Mouse (Mus musculus) embryonic facial prominence, embryonic 11.5 days (tissue): Measurements from ENCODE around the gene Aatk. TPM values are rescaled to one million over a fixed set of nuclear protein-coding genes. Genes with fewer than 3 reads are reported as not detected.

ENCODE experiments used
- ATAC-seq: fragments of 200-750 bp; cut with Nextera tagmentation; replicated peaks from 2 replicates; pipeline ENCODE4 v1.8.0; 2017; ENCODE audit warnings: low read depth; ENCODE audit not compliant: insufficient number of reproducible peaks, low FRiP score, low TSS enrichment
- DNase-seq: peaks from one replicate; pipeline ENCODE4 v3.0.0-alpha.2; 2015; ENCODE audit warnings: low spot score
- H3K27ac ChIP-seq: fragments of 300-500 bp; sonication (generic); replicated peaks from 2 replicates; pipeline ENCODE4 v1.5.1; 2014; ENCODE audit warnings: mild to moderate bottlenecking, low read depth, low read length, control low read depth
- H3K27me3 ChIP-seq: fragments of 300-500 bp; sonication (generic); 2 replicates; pipeline ENCODE4 v1.6.1; 2014; ENCODE audit warnings: mild to moderate bottlenecking, low read length, moderate library complexity, mixed read lengths; ENCODE audit not compliant: control insufficient read depth, insufficient read depth
- H3K36me3 ChIP-seq: fragments of 300-500 bp; sonication (generic); replicated peaks from 2 replicates; pipeline ENCODE4 v1.6.1; 2014; ENCODE audit warnings: low read depth, mild to moderate bottlenecking, low read length, moderate library complexity, mixed read lengths; ENCODE audit not compliant: control insufficient read depth, insufficient read depth
- H3K4me1 ChIP-seq: fragments of 300-500 bp; sonication (generic); 2 replicates; pipeline ENCODE4 v1.6.1; 2014; ENCODE audit warnings: low read length, mixed read lengths; ENCODE audit not compliant: control insufficient read depth, insufficient read depth
- H3K4me2 ChIP-seq: fragments of 300-500 bp; sonication (generic); 2 replicates; pipeline ENCODE4 v1.6.1; 2014; ENCODE audit warnings: low read depth, mild to moderate bottlenecking, control low read depth, low read length, moderate library complexity
- H3K4me3 ChIP-seq: fragments of 300-500 bp; sonication (generic); 2 replicates; pipeline ENCODE4 v1.5.1; 2014; ENCODE audit warnings: low read depth, low read length, control low read depth
- H3K9ac ChIP-seq: fragments of 300-500 bp; sonication (generic); replicated peaks from 2 replicates; pipeline ENCODE4 v1.6.1; 2014; ENCODE audit warnings: mild to moderate bottlenecking, control low read depth, low read length
- H3K9me3 ChIP-seq: fragments of 300-500 bp; sonication (generic); replicated peaks from 2 replicates; pipeline ENCODE4 v1.6.1; 2016; ENCODE audit warnings: mild to moderate bottlenecking, low read length, inconsistent platforms, mixed read lengths; ENCODE audit not compliant: control insufficient read depth
- WGBS: fragments of 180-500 bp; shearing (Covaris S2); extraction: QIAGEN DNeasy Blood & Tissue Kit; methylation state at CpG from one replicate; pipeline ENCODE4 v1.1.7; 2014; 5-methylcytosine and 5-hydroxymethylcytosine counted together
- polyA plus RNA-seq: library from polyadenylated mRNA; unstranded; fragments of >200 nt; fragmentation: Nextera tagmentation; extraction: Ambion mirVana; gene quantifications from 2 replicates; pipeline ENCODE4 v1.2.1, GENCODE M21; 2014

Aatk gene
- polyA plus RNA-seq, 1 experiment from 2014 or later, result 1.2 TPM

GRCm38 (mm10) chr11:120028319-120029092 lies 18.5 kb downstream of the Aatk start:
- H3K27me3 ChIP-seq, result no peaks in the 10 kb centered on the region
- no peaks in the 10 kb centered on the region for H3K36me3 ChIP-seq
- no peak overlapping the region for H3K4me3 ChIP-seq
- no peak overlapping the region for H3K4me2 ChIP-seq
- no peak for ATAC-seq
- no peak overlapping the region for H3K9ac ChIP-seq
- H3K9me3 ChIP-seq, result no peaks in the 10 kb centered on the region
- DNase-seq, result no peak
- WGBS, result 78% methylated on average over 18 of the region's 18 CpGs
- no peaks in the 10 kb centered on the region for H3K4me1 ChIP-seq
- no peak overlapping the region for H3K27ac ChIP-seq

- no peak for DNase-seq
- no peak for ATAC-seq
- no peaks in the 10 kb centered on the region for H3K9me3 ChIP-seq
- no peak overlapping the region for H3K27ac ChIP-seq
- H3K9ac ChIP-seq, result no peak overlapping the region
- no peaks in the 10 kb centered on the region for H3K4me1 ChIP-seq
- H3K4me3 ChIP-seq, result no peak overlapping the region
- no peaks in the 10 kb centered on the region for H3K36me3 ChIP-seq
- H3K4me2 ChIP-seq, result no peak overlapping the region
- WGBS, result 68% methylated on average over 3 of the region's 3 CpGs
- H3K27me3 ChIP-seq, result no peaks in the 10 kb centered on the region
These were observed 20.0 kb downstream of the Aatk start for GRCm38 (mm10) chr11:120026941-120027340.

GRCm38 (mm10) chr11:120022841-120023240 lies 24.1 kb downstream of the Aatk start:
- 74% methylated on average over 12 of the region's 12 CpGs for WGBS
- ATAC-seq, result no peak
- Histone ChIP-seq H3K9ac (0 out of 2 replicates have a peak overlapping the region, but pooled peaks have one; percentile 9), H3K27ac (no peak overlapping the region), H3K4me2 (no peak overlapping the region), H3K4me1 (no peaks in the 10 kb centered on the region; the same call in 1 of the 2 replicates), H3K36me3 (no peaks in the 10 kb centered on the region), H3K9me3 (no peaks in the 10 kb centered on the region), H3K4me3 (no peak overlapping the region), H3K27me3 (no peaks in the 10 kb centered on the region)
- no peak for DNase-seq

- Histone ChIP-seq H3K36me3 (no peaks in the 10 kb centered on the region), H3K4me3 (no peak overlapping the region), H3K27ac (no peak overlapping the region), H3K9me3 (no peaks in the 10 kb centered on the region), H3K9ac (no peak overlapping the region), H3K4me1 (no peaks in the 10 kb centered on the region; the same call in 1 of the 2 replicates), H3K27me3 (no peaks in the 10 kb centered on the region), H3K4me2 (no peak overlapping the region)
- 58% methylated on average over 8 of the region's 8 CpGs for WGBS
- DNase-seq, result no peak
- no peak for ATAC-seq
These were observed 24.8 kb downstream of the Aatk start for GRCm38 (mm10) chr11:120022216-120022615.

- H3K9me3 ChIP-seq, result no peaks in the 10 kb centered on the region
- H3K27ac ChIP-seq, result no peak overlapping the region
- H3K4me2 ChIP-seq, result no peak overlapping the region
- H3K4me3 ChIP-seq, result no peak overlapping the region
- DNase-seq (no peak), ATAC-seq (no peak)
- H3K27me3 ChIP-seq, result no peaks in the 10 kb centered on the region
- H3K36me3 ChIP-seq, result no peaks in the 10 kb centered on the region
- 87% methylated on average over 16 of the region's 16 CpGs for WGBS
- H3K4me1 ChIP-seq, result no peaks in the 10 kb centered on the region; the same call in 1 of the 2 replicates
- no peak overlapping the region for H3K9ac ChIP-seq
These were observed 25.6 kb downstream of the Aatk start for GRCm38 (mm10) chr11:120021367-120021766.

- no peak for DNase-seq
- no peaks in the 10 kb centered on the region for H3K36me3 ChIP-seq
- no peak for ATAC-seq
- WGBS, result 55% methylated on average over 23 of the region's 23 CpGs
- H3K27ac ChIP-seq, result no peak overlapping the region
- no peak overlapping the region for H3K9ac ChIP-seq
- H3K4me3 ChIP-seq, result no peak overlapping the region
- H3K27me3 ChIP-seq, result no peaks in the 10 kb centered on the region
- no peaks in the 10 kb centered on the region for H3K9me3 ChIP-seq
- no peaks in the 10 kb centered on the region; the same call in 1 of the 2 replicates for H3K4me1 ChIP-seq
- H3K4me2 ChIP-seq, result no peak overlapping the region
These were observed 27.2 kb downstream of the Aatk start for GRCm38 (mm10) chr11:120019542-120020440.

- no peak overlapping the region for H3K4me3 ChIP-seq
- H3K27me3 ChIP-seq, result no peaks in the 10 kb centered on the region
- H3K36me3 ChIP-seq, result no peaks in the 10 kb centered on the region
- DNase-seq, result no peak
- no peak for ATAC-seq
- H3K4me2 ChIP-seq, result no peak overlapping the region
- H3K9me3 ChIP-seq, result no peaks in the 10 kb centered on the region
- H3K4me1 ChIP-seq, result peaks cover 2% of the 10 kb centered on the region; the same call in 1 of the 2 replicates
- 73% methylated on average over 8 of the region's 8 CpGs for WGBS
- H3K27ac ChIP-seq, result no peak overlapping the region
- H3K9ac ChIP-seq, result no peak overlapping the region
These were observed 30.0 kb downstream of the Aatk start for GRCm38 (mm10) chr11:120017011-120017410.

- no peak overlapping the region for H3K27ac ChIP-seq
- H3K36me3 ChIP-seq, result no peaks in the 10 kb centered on the region
- no peak overlapping the region for H3K4me2 ChIP-seq
- ATAC-seq, result no peak
- no peak overlapping the region for H3K9ac ChIP-seq
- 0 out of 2 replicates have a peak, but pooled peaks cover 2% of the 10 kb centered on the region for H3K4me1 ChIP-seq
- peaks cover 5% of the 10 kb centered on the region; the same call in 1 of the 2 replicates for H3K27me3 ChIP-seq
- 89% methylated on average over 4 of the region's 4 CpGs for WGBS
- no peaks in the 10 kb centered on the region for H3K9me3 ChIP-seq
- H3K4me3 ChIP-seq, result no peak overlapping the region
- DNase-seq, result no peak
These were observed 32.2 kb downstream of the Aatk start for GRCm38 (mm10) chr11:120014758-120015157.
